Mouse (Mus musculus) frontal cortex, postnatal 10 days (tissue): Measurements from ENCODE around the gene Dgkq.

Experiments
- DNase-seq, 2 experiments: peaks; one replicate each; pipeline ENCODE4 v3.0.0; 2022; ENCODE audit warnings: low spot score in 2 of 2, mixed read lengths in 1 of 2

The Dgkq gene

GRCm38 (mm10) chr5:108689091-108689490, 19.6 kb upstream of the Dgkq start:
- no peak for DNase-seq

- no peak for DNase-seq
Measured at GRCm38 (mm10) chr5:108680871-108681270, 11.4 kb upstream of the Dgkq start.

- DNase-seq, result no peak
Measured at GRCm38 (mm10) chr5:108679909-108680308, 10.4 kb upstream of the Dgkq start.

GRCm38 (mm10) chr5:108678296-108678854, 8.9 kb upstream of the Dgkq start:
- DNase-seq, result no peak

GRCm38 (mm10) chr5:108677605-108678295, 8.3 kb upstream of the Dgkq start:
- DNase-seq, result peak; percentile 79 to 85

GRCm38 (mm10) chr5:108676772-108677498, 7.5 kb upstream of the Dgkq start:
- no peak for DNase-seq

- no peak for DNase-seq
Measured at GRCm38 (mm10) chr5:108675251-108675816, 5.9 kb upstream of the Dgkq start, which contains the start of gene Slc26a1. Slc26a1 (minus strand) TSS chr5:108675569.

GRCm38 (mm10) chr5:108674624-108675023, 5.2 kb upstream of the Dgkq start:
- DNase-seq, result no peak

GRCm38 (mm10) chr5:108671757-108672156, 2.3 kb upstream of the Dgkq start:
- no peak for DNase-seq

- no peak for DNase-seq
Measured at GRCm38 (mm10) chr5:108670785-108671184, 1.3 kb upstream of the Dgkq start.

- no peak for DNase-seq
Measured at GRCm38 (mm10) chr5:108669986-108670385, 514 bp upstream of the Dgkq start.

- DNase-seq, result no peak
Measured at GRCm38 (mm10) chr5:108668387-108668932, 1.0 kb downstream of the Dgkq start.

GRCm38 (mm10) chr5:108667370-108667769, 2.1 kb downstream of the Dgkq start:
- DNase-seq, result no peak

- DNase-seq, result no peak
Measured at GRCm38 (mm10) chr5:108665066-108665465, 4.4 kb downstream of the Dgkq start.

- DNase-seq, result no peak
Measured at GRCm38 (mm10) chr5:108662772-108663171, 6.7 kb downstream of the Dgkq start.

GRCm38 (mm10) chr5:108660632-108661268, 8.7 kb downstream of the Dgkq start:
- DNase-seq, result peak; percentile 86 to 91

GRCm38 (mm10) chr5:108659698-108660631, 9.5 kb downstream of the Dgkq start, which contains the start of gene Idua:
Idua (plus strand) TSS chr5:108660331.
- peak in 1 of 2 experiments; percentile 29 for DNase-seq

- DNase-seq, result no peak
Measured at GRCm38 (mm10) chr5:108658611-108659010, 10.9 kb downstream of the Dgkq start.

GRCm38 (mm10) chr5:108657406-108657805, 12.1 kb downstream of the Dgkq start:
- no peak for DNase-seq

- no peak for DNase-seq
Measured at GRCm38 (mm10) chr5:108655891-108656650, 13.4 kb downstream of the Dgkq start.
